Mouse (Mus musculus) cerebellum, adult 11-12 months (tissue): Measurements from ENCODE around the gene Fbxl17.

Experiments
- DNase-seq: peaks from one replicate; pipeline ENCODE4 v3.0.0; 2022

The Fbxl17 gene

DNA sequence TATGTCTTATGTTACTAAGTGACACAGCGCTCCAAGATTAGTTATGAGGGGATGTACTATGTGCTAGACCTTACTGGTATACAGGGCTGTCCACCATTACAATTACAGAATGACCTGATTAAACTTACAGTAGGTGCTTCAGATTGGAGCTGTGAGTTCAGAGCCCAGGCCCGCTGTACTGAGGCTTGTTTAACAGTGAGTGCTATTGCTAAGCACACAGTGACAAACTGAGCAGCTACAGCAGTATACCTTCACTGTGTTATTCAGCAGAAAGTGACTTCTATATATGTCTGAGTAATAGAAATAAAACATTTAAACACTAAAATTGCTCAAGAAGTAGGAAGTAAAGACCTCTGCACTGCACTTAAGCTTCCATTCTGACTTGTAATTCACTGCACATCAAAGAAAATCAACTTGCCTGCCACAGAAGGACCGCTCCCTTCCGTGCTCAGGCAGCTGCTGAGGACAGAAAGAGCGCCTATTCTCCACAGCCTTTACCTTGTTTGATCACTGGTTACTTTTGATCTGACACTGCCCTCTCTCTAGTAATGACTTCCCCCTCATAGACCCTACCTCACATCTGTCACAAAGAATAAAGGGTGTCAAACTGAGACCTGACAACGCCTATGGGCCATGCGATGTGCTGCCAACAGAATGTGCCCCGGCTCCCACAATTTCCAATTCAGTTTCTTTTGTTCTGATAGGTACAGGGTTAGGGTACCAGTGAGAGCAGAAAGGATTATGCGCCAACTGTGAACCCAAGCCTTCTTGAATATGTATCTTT lies 39.9 kb downstream of the Fbxl17 start:
- DNase-seq, result no peak

DNA sequence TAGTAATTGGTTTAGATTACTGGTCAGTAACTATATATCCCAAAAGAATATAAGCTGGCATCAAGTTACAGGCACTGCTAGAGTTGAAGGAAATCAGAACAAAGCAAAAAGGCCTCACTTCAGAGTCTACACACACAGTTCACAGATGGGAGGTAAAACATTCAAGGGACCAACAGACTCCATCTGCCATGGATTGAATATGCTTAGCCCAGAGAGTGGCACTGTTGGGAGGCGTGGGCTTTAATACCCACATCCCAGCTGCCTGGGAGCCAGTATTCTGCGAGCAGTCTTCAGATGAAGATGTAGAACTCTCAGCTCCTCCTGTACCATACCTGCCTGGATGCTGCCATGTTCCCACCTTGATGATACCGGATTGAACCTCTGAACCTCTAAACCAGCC lies 41.8 kb downstream of the Fbxl17 start:
- no peak for DNase-seq

- no peak for DNase-seq
These were observed 48.4 kb downstream of the Fbxl17 start for GRCm38 (mm10) chr17:63451311-63452006.

- no peak for DNase-seq
These were observed 52.1 kb downstream of the Fbxl17 start for GRCm38 (mm10) chr17:63447691-63448090.

- no peak for DNase-seq
These were observed 52.7 kb downstream of the Fbxl17 start for GRCm38 (mm10) chr17:63446971-63447679.

- no peak for DNase-seq
These were observed 54.6 kb downstream of the Fbxl17 start for GRCm38 (mm10) chr17:63445212-63445611.

GRCm38 (mm10) chr17:63437424-63437823 lies 62.4 kb downstream of the Fbxl17 start:
- DNase-seq, result no peak

DNA sequence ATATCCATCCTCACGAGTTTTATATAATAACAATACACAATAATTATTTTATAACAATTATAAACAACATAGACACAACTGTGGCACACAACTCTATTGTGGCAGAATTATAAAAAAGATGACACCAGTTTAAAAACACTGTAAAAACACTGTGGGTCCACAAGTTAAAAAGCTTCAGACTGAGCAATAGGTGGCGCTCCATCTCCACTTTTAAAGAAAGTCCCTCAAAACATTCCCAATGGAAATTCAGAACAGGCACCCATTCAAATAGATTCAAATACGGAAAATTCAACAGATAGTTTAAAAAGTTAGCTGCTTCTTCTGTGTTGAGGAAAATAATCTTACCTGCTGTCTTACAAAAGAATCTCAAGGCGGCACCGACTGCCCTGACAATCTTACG lies 65.7 kb downstream of the Fbxl17 start:
- no peak for DNase-seq

- DNase-seq, result no peak
These were observed 68.2 kb downstream of the Fbxl17 start for GRCm38 (mm10) chr17:63431650-63432049.

- no peak for DNase-seq
These were observed 69.3 kb downstream of the Fbxl17 start for GRCm38 (mm10) chr17:63430395-63431075.

GRCm38 (mm10) chr17:63423851-63424250 lies 76.0 kb downstream of the Fbxl17 start:
- DNase-seq, result no peak

GRCm38 (mm10) chr17:63422685-63423084 lies 77.1 kb downstream of the Fbxl17 start:
- no peak for DNase-seq

DNA sequence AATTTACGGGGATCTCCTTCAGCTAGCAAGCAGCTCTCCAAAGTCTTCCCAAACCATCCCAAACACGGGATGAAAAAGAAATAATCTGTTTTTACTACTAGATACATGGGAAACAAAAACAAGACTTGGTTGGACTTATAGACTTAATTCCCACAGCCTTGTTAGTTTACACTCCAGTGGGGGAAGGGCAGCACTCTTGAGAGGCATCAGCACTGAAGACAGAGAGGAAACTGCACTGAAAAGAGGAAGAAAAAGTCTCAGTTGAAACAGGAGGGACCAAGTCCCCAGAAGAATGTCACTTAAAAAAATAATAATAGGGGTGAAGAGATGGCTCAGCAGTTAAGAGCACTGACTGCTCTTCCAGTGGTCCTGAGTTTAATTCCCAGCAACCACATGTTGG lies 78.0 kb downstream of the Fbxl17 start:
- DNase-seq, result no peak

DNA sequence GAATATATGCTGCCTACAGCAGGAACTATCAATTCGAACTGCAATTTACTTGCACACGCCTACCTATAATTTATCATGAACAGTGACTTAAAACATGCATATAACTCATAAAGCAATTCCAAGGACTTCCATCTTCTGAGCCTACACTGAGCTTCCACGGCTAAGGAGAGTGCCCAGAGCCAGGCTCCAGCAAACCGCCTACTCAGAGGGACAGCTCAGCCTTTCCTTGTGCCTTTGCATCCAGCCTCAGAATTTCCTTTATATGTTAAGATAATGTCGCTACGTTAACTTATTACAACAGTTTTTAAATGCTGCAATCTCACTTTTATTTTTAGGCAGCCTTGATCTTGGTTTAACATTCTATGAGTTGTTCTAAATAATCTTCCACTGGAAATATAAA lies 80.3 kb downstream of the Fbxl17 start:
- no peak for DNase-seq

- no peak for DNase-seq
These were observed 85.7 kb downstream of the Fbxl17 start for GRCm38 (mm10) chr17:63413973-63414580.

DNA sequence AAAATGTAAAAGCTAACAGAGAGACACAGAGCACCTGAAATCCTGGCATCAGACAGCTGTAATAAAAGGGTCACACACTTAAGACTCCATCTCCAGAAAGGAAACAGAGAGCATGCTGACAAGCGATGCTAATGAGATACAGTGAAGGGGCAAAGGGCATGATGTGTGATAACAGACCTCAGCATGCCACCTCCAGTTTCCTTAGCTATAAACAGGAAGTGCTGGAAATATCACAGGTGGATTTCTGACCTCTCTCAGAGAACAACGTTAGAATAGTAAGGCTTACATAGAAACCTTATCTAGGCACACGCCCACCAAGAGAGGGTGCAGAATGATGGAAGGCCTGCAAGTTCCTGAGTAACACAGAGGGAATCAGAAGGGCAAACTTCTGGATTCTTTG lies 88.3 kb downstream of the Fbxl17 start:
- no peak for DNase-seq

GRCm38 (mm10) chr17:63410101-63410500 lies 89.7 kb downstream of the Fbxl17 start:
- DNase-seq, result no peak

DNA sequence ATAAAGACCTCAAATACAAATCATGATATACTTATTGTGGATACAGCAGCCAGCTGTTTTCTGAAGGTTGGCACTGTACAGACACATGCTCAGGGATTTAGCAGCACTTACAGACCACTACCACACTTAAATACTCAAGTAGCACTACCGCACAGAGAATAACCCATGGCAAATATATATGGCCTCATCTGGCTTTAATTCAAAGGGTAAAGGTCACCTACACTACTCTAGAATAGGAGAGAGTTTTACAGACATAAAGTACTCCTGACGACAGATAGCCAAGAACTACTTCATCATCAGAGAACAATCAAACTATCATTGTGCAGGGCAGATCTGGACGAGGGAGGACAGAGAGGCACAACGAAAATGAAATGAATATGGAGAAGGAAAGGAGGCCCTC lies 93.9 kb downstream of the Fbxl17 start:
- no peak for DNase-seq

DNA sequence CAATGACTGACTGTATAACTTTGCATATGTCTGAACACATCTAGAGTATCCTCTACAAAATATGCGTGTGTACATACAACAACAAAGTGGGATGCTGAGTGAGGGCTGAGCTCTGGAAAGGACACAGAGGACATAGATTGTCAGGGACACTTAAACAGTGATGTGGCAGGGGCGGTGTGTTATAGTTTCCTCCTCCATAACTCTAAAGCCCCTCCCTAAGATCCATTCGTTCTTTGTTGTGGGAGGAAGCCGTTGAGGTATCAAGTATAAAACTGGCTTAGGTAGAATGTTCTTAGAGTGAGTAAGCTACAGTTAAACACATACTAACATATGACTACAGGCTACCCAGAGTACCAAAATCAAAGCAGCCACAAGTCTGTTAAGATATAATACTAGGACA lies 94.3 kb downstream of the Fbxl17 start:
- no peak for DNase-seq

DNA sequence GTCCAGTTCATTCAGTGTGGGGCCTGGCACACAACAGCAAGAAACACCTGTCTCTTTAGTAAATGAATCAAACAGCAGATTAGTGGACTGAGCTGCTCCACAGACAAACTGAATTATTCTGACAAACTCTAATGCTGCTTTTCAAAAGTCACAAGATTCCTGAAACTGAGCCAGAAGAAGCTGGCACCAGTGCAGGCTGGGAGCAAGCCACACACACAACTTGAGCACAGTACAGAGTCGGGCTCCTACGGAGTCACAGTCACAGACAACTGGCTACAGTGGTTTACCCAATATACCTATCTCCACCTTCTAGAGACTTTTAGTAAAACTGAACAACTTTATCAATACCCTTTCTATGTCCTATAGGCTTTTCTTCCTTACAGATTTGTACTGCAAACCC lies 94.8 kb downstream of the Fbxl17 start:
- DNase-seq, result no peak

DNA sequence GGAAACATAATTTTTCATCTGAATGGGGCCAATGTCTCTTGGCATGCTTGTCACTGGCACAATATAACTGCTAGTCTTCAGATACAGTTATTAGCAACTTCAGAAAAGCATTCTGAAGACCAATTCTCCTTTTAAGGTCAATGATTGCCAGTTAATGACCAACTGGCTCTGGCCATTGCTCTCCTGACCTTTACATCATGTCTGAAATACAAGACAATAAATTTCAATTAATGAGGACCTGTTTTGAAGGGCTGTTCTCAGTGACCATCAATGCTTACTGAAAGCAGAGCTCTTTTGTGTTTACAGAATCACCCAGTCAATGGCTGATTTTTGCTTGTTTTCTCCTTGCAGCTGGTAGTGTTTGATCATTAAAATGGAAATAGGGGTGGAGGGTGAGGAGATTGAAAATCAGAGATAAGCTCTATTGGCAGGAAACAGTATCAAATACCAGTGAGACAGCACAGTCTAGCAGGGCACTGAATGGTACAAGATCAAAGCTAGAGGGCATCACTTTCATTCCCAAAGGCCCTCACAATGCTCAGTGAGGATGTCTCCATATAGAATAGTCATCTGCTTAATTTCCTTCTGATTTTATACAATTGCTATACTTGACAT lies 95.9 kb downstream of the Fbxl17 start:
- no peak for DNase-seq
